Mouse (Mus musculus) liver, adult 2 months (tissue): ENCODE measurements around the gene Gan.

Experiments
- CTCF ChIP-seq: fragments of 200-500 bp; IDR thresholded peaks from 2 replicates; pipeline ENCODE4 v1.5.1; 2011; ENCODE audit warnings: low read depth, low read length, control low read depth
- POLR2A ChIP-seq: fragments of 200-500 bp; IDR thresholded peaks from 2 replicates; pipeline ENCODE4 v1.6.1; 2011; ENCODE audit warnings: low read length, control low read depth; ENCODE audit not compliant: insufficient read depth; ENCODE audit errors: extremely low read depth

DNA sequence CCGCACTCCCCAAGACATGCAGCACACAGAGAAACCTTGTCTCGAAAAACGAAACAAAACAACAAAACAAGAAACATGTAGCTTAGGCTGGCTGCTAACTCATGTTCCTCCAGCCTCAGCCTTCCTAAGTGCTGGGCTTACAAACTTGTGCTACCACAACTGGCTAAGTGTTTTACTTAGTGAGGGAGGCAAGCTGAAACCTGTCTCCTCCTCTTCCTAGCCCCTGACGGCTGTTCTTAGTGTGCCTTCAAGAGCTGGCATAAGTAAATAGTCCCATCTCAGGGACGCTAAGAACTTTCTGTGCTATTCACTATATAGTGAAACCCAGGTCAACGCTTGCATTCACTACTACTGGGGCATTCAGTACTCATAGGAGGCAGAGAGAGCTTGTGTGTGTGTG is 96.6 kb downstream of the Gan start:
- no peak for TF ChIP-seq CTCF
- no peak for TF ChIP-seq POLR2A
